Mouse (Mus musculus) lung, adult 2 months (tissue): Measurements from ENCODE around the gene Tbl1xr1.

Experiments
- CTCF ChIP-seq: fragments of 200-500 bp; IDR thresholded peaks from 2 replicates; pipeline ENCODE4 v1.5.1; 2011; ENCODE audit warnings: mild to moderate bottlenecking, low read length, control low read depth; ENCODE audit not compliant: insufficient read depth
- POLR2A ChIP-seq: fragments of 200-500 bp; IDR thresholded peaks from 2 replicates; pipeline ENCODE4 v1.6.1; 2011; ENCODE audit warnings: low read depth, mild to moderate bottlenecking, control low read depth, low read length, borderline replicate concordance; ENCODE audit errors: extremely low read depth

- TF ChIP-seq CTCF (no peak), POLR2A (no peak)
These were observed 39.7 kb downstream of the Tbl1xr1 start for GRCm38 (mm10) chr3:22116188-22116587.
